Mouse (Mus musculus) heart, embryonic 13.5 days (tissue): ENCODE results near the gene Usp30. TPM values are rescaled to one million over a fixed set of nuclear protein-coding genes. Genes with fewer than 3 reads are reported as not detected.

ENCODE experiments used
- ATAC-seq: fragments of 200-750 bp; cut with Nextera tagmentation; 2 replicates; pipeline ENCODE4 v1.8.0; 2017; ENCODE audit warnings: moderate TSS enrichment; ENCODE audit not compliant: insufficient number of reproducible peaks, low FRiP score, low TSS enrichment; ENCODE audit errors: extremely low read depth
- H3K27ac ChIP-seq: fragments of 300-500 bp; sonication (generic); replicated peaks from 2 replicates; pipeline ENCODE4 v1.5.1; 2015; ENCODE audit warnings: moderate library complexity, mild to moderate bottlenecking, inconsistent platforms
- H3K27me3 ChIP-seq: fragments of 300-500 bp; sonication (generic); replicated peaks from 2 replicates; pipeline ENCODE4 v1.6.1; 2015; ENCODE audit warnings: mild to moderate bottlenecking, inconsistent platforms
- H3K36me3 ChIP-seq: fragments of 300-500 bp; sonication (generic); 2 replicates; pipeline ENCODE4 v1.6.1; 2015; ENCODE audit warnings: mild to moderate bottlenecking, inconsistent platforms
- H3K4me1 ChIP-seq: fragments of 300-500 bp; sonication (generic); 2 replicates; pipeline ENCODE4 v1.6.1; 2015; ENCODE audit warnings: inconsistent platforms
- H3K4me2 ChIP-seq: fragments of 300-500 bp; sonication (generic); 2 replicates; pipeline ENCODE4 v1.6.1; 2015; ENCODE audit warnings: inconsistent platforms, mild to moderate bottlenecking, moderate library complexity
- H3K4me3 ChIP-seq: fragments of 300-500 bp; sonication (generic); 2 replicates; pipeline ENCODE4 v1.5.1; 2015; ENCODE audit warnings: moderate library complexity, mild to moderate bottlenecking, inconsistent platforms
- H3K9ac ChIP-seq: fragments of 300-500 bp; sonication (generic); 2 replicates; pipeline ENCODE4 v1.6.1; 2015; ENCODE audit warnings: inconsistent platforms, mild to moderate bottlenecking, moderate library complexity
- H3K9me3 ChIP-seq: fragments of 300-500 bp; sonication (generic); 2 replicates; pipeline ENCODE4 v1.6.1; 2016; ENCODE audit warnings: inconsistent platforms
- WGBS: fragments of 180-500 bp; shearing (Covaris S2); methylation state at CpG from one replicate; pipeline ENCODE4 v1.1.7; 2015; ENCODE audit warnings: mixed read lengths; 5-methylcytosine and 5-hydroxymethylcytosine counted together
- polyA plus RNA-seq: library from polyadenylated mRNA; unstranded; fragments of >200 nt; fragmentation: Nextera tagmentation; extraction: Ambion mirVana; gene quantifications from 2 replicates; pipeline ENCODE4 v1.2.1, GENCODE M21; 2015

Usp30 gene
- polyA plus RNA-seq, 1 experiment from 2014 or later: 7.4 TPM

GRCm38 (mm10) chr5:114066601-114067000 is 1.3 kb downstream of the Usp30 start:
- Histone ChIP-seq H3K27ac (no peak overlapping the region), H3K4me2 (no peak overlapping the region), H3K36me3 (no peaks in the 10 kb centered on the region), H3K9me3 (no peaks in the 10 kb centered on the region), H3K4me3 (no peak overlapping the region), H3K27me3 (no peaks in the 10 kb centered on the region), H3K4me1 (no peaks in the 10 kb centered on the region), H3K9ac (no peak overlapping the region)
- no peak for ATAC-seq
- 45% methylated on average over 6 of the region's 6 CpGs for WGBS

- 60% methylated on average over 9 of the region's 9 CpGs for WGBS
- no peak for ATAC-seq
- no peak overlapping the region for H3K27ac ChIP-seq
- no peaks in the 10 kb centered on the region for H3K36me3 ChIP-seq
- H3K4me2 ChIP-seq: no peak overlapping the region
- no peaks in the 10 kb centered on the region for H3K4me1 ChIP-seq
- no peaks in the 10 kb centered on the region for H3K27me3 ChIP-seq
- no peak overlapping the region for H3K9ac ChIP-seq
- H3K9me3 ChIP-seq: no peaks in the 10 kb centered on the region
- H3K4me3 ChIP-seq: no peak overlapping the region
These were observed 2.3 kb downstream of the Usp30 start for GRCm38 (mm10) chr5:114067543-114067942.

- no peak overlapping the region for H3K9ac ChIP-seq
- no peaks in the 10 kb centered on the region for H3K27me3 ChIP-seq
- H3K4me3 ChIP-seq: no peak overlapping the region
- no peaks in the 10 kb centered on the region for H3K9me3 ChIP-seq
- H3K36me3 ChIP-seq: no peaks in the 10 kb centered on the region
- no peak overlapping the region for H3K4me2 ChIP-seq
- ATAC-seq: no peak
- no peaks in the 10 kb centered on the region for H3K4me1 ChIP-seq
- WGBS: 65% methylated on average over 9 of the region's 9 CpGs
- H3K27ac ChIP-seq: no peak overlapping the region
These were observed 2.7 kb downstream of the Usp30 start for GRCm38 (mm10) chr5:114067982-114068381.

- Histone ChIP-seq H3K4me3 (no peak overlapping the region), H3K9ac (no peak overlapping the region), H3K36me3 (no peaks in the 10 kb centered on the region), H3K9me3 (no peaks in the 10 kb centered on the region), H3K27me3 (no peaks in the 10 kb centered on the region), H3K4me2 (no peak overlapping the region), H3K27ac (no peak overlapping the region), H3K4me1 (peaks cover 5% of the 10 kb centered on the region; the same call in 1 of the 2 replicates)
- ATAC-seq: no peak
- WGBS: 79% methylated on average over 4 of the region's 4 CpGs
These were observed 5.6 kb downstream of the Usp30 start for GRCm38 (mm10) chr5:114070858-114071257.

GRCm38 (mm10) chr5:114072262-114072661 is 7.0 kb downstream of the Usp30 start:
- Histone ChIP-seq H3K9me3 (no peaks in the 10 kb centered on the region), H3K27me3 (peaks cover 3% of the 10 kb centered on the region; the same call in 1 of the 2 replicates), H3K4me3 (no peak overlapping the region), H3K27ac (no peak overlapping the region), H3K9ac (no peak overlapping the region), H3K4me2 (no peak overlapping the region), H3K36me3 (no peaks in the 10 kb centered on the region), H3K4me1 (peaks cover 5% of the 10 kb centered on the region; the same call in 1 of the 2 replicates)
- ATAC-seq: no peak
- WGBS: 55% methylated on average over 2 of the region's 2 CpGs

DNA sequence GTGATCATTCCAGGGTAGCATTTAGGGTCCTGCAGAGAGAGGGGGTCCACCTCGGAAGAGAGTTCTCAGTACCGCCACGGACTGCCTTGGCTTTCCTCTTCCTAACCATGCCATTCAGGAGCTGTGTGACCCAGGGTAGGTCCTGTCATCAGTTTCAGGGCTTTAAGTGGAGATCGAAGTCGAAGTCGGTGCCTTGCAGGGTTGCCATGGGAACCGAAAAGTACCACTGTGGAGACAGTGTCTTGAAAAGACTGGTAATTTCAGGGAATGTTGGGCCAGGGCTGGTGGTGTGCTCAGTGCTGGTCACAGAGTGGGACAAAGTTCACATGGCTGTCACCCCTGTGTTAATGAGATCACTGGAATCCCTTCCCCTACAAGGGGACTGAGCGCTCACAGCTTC is 11.7 kb downstream of the Usp30 start:
- Histone ChIP-seq H3K9ac (no peak overlapping the region), H3K27me3 (peaks cover 9% of the 10 kb centered on the region; the same call in 1 of the 2 replicates), H3K4me2 (no peak overlapping the region), H3K36me3 (no peaks in the 10 kb centered on the region), H3K27ac (no peak overlapping the region), H3K4me3 (no peak overlapping the region), H3K4me1 (peaks cover 5% of the 10 kb centered on the region; the same call in 1 of the 2 replicates), H3K9me3 (no peaks in the 10 kb centered on the region)
- WGBS: 63% methylated on average over 8 of the region's 8 CpGs
- no peak for ATAC-seq

- no peak for ATAC-seq
- H3K9ac ChIP-seq: no peak overlapping the region
- no peak overlapping the region for H3K4me2 ChIP-seq
- H3K4me1 ChIP-seq: no peaks in the 10 kb centered on the region
- H3K36me3 ChIP-seq: no peaks in the 10 kb centered on the region
- peaks cover 45% of the 10 kb centered on the region for H3K27me3 ChIP-seq
- no peaks in the 10 kb centered on the region for H3K9me3 ChIP-seq
- no peak overlapping the region for H3K27ac ChIP-seq
- H3K4me3 ChIP-seq: no peak overlapping the region
- 60% methylated on average over 14 of the region's 14 CpGs for WGBS
These were observed 20.2 kb downstream of the Usp30 start for GRCm38 (mm10) chr5:114085501-114085900.

- Histone ChIP-seq H3K4me1 (peaks cover 5% of the 10 kb centered on the region; the same call in 1 of the 2 replicates), H3K9ac (no peak overlapping the region), H3K36me3 (no peaks in the 10 kb centered on the region), H3K4me3 (no peak overlapping the region), H3K9me3 (no peaks in the 10 kb centered on the region), H3K4me2 (no peak overlapping the region), H3K27me3 (peaks cover 61% of the 10 kb centered on the region), H3K27ac (no peak overlapping the region)
- 68% methylated on average over 12 of the region's 12 CpGs for WGBS
- ATAC-seq: no peak
These were observed 22.7 kb downstream of the Usp30 start for GRCm38 (mm10) chr5:114087875-114088480.

DNA sequence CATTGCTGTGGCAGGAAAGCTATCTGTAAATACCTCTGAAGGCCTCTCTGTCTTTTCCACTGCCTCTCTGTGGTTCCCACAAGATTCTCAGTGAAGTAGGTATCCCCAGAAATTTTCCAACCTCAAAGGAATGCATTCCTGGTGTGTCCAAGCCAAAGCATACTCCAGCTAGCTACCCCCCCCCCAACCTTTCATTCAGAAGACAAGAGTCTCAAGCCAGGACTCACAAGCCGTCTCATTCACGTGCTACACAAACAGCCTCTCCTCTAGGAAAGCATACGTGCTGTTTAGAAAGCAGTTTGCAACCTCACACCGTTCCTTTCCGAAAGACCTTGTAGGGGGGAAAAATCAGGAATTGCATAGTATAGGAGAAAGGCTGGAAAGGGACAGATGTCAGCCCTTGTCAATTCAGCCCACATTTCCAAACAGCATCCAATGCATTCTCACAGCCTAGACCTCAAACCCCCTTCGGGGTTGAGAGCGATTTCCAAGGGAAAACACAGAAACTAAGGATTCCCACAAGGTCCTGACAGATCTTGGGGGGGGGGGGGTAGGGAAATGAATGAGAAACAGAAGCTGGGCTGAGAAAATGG is 25.3 kb downstream of the Usp30 start:
- Histone ChIP-seq H3K27me3 (peaks cover 69% of the 10 kb centered on the region), H3K4me1 (peaks cover 5% of the 10 kb centered on the region; the same call in 1 of the 2 replicates), H3K4me2 (no peak overlapping the region), H3K9me3 (no peaks in the 10 kb centered on the region), H3K36me3 (no peaks in the 10 kb centered on the region), H3K4me3 (no peak overlapping the region), H3K27ac (no peak overlapping the region), H3K9ac (no peak overlapping the region)
- 21% methylated on average over 7 of the region's 7 CpGs for WGBS
- no peak for ATAC-seq

DNA sequence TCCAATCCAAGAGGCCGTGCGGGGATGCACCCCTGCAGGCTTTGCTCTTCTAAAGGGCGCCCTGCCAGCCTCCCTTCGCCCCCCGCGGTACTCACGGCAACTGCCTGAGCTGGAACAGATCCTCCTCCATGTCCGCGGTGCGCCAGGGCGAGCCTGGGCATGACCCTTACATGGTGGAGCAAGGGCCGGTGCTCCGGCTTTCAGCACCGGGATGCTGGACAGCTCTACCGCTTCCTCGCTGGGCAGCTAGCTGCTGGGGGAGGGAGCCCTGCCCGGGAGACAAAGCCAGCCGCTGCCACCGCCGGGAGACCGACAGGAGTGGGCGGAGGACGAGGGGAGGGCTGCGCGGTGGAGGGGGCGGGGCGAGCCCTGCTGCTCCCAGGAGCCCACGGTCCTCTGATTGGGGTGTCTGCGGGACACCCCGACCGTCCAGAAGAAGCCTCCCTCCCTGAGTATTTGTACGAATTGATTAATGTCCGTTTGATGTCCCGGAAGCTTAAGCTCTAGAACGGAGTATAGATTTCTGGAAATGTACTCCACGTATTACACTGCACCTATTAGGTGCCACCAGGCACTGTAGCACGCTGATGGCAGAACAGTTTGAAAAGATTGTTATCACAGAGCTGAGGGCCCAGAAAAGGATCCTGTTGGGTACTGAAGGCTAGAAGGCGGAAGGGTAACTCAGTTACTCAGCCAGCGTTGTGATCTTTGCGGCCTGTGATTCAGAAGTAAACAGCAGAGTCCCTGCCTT is 26.0 kb downstream of the Usp30 start, which contains the start of gene Svop:
TSS of gene Svop (minus strand) at position 514 of the 751 bp plus-strand sequence.
- peak within 1 kb of the TSS; percentile 31 for H3K4me3 ChIP-seq
- peak within 1 kb of the TSS; percentile 66 for H3K4me2 ChIP-seq

DNA sequence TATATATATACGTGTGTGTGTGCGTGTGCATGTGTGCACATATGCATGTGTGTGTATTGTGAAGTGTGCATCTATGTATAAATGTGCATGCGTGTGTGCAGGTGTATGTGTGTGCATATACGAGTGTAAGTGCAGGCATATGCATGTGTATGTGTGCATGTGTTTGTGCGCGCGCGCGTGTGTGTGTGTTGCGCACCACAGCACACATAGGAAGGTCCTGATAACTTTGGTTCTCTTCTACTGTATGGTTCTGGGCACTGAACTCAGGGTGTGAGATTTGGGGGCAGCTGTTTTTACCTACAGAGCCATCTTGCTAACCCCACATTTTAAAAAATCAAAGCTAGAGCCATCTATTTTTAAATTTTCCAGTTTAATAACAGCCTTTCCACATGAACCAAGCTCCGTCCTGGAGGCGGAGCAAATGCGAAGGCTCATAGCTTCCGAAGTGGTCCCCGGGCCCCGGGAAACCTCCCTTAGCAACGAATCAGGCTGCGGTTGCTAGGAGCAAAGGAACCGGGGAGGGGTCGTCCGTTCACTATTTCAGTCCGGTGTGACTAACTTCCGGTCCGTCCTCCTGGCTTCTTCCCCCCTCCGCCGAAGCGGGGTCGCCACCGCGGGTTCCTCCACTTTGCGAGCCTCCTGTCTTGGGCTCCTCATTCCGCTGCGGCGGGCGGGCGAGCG is 34.6 kb downstream of the Usp30 start:
- Histone ChIP-seq H3K27ac (peak overlapping the region; percentile 26; the same call in 1 of the 2 replicates), H3K4me1 (peaks cover 19% of the 10 kb centered on the region), H3K36me3 (peaks cover 19% of the 10 kb centered on the region), H3K4me2 (peak overlapping the region; percentile 97), H3K9me3 (no peaks in the 10 kb centered on the region), H3K9ac (peak overlapping the region; percentile 91), H3K27me3 (peaks cover 7% of the 10 kb centered on the region; the same call in 1 of the 2 replicates), H3K4me3 (peak overlapping the region; percentile 76)
- peak; percentile 67; the same call in 1 of the 2 replicates for ATAC-seq
- WGBS: 7% methylated on average over 35 of the region's 37 CpGs

More for the DNA sequence above, 26.0 kb downstream of the Usp30 start, which contains the start of gene Svop:
- 2% methylated on average over 40 of the region's 40 CpGs for WGBS
- H3K36me3 ChIP-seq: no peaks in the 10 kb centered on the region
- peak within 1 kb of the TSS; percentile 30; the same call in 1 of the 2 replicates for H3K9ac ChIP-seq
- peaks cover 5% of the 10 kb centered on the region; the same call in 1 of the 2 replicates for H3K4me1 ChIP-seq
- no peak within 1 kb of the TSS for H3K27ac ChIP-seq
- no peaks in the 10 kb centered on the region for H3K9me3 ChIP-seq
- no peak for ATAC-seq
- H3K27me3 ChIP-seq: peaks cover 68% of the 10 kb centered on the region
